Mouse (Mus musculus) hindbrain, embryonic 10.5 days (tissue): Measurements from ENCODE around the gene Rac2. TPM values are rescaled to one million over a fixed set of nuclear protein-coding genes. Genes with fewer than 3 reads are reported as not detected.
A peak's percentile ranks its signal among the peaks of the same experiment; 100 is the strongest.

ENCODE experiments used
- DNase-seq: peaks from one replicate; pipeline ENCODE4 v3.0.0-alpha.2; 2017; ENCODE audit warnings: low spot score
- H3K27ac ChIP-seq: fragments of 300-500 bp; sonication (generic); 2 replicates; pipeline ENCODE4 v1.5.1; 2016; ENCODE audit warnings: mild to moderate bottlenecking, moderate library complexity
- H3K27me3 ChIP-seq: fragments of 300-500 bp; sonication (generic); 2 replicates; pipeline ENCODE4 v1.6.1; 2016; ENCODE audit warnings: mild to moderate bottlenecking; ENCODE audit not compliant: poor library complexity, insufficient read depth, severe bottlenecking
- H3K36me3 ChIP-seq: fragments of 300-500 bp; sonication (generic); 2 replicates; pipeline ENCODE4 v1.6.1; 2016; ENCODE audit warnings: mild to moderate bottlenecking, moderate library complexity
- H3K4me1 ChIP-seq: fragments of 300-500 bp; sonication (generic); replicated peaks from 2 replicates; pipeline ENCODE4 v1.6.1; 2016; ENCODE audit warnings: mild to moderate bottlenecking
- H3K4me3 ChIP-seq: fragments of 300-500 bp; sonication (generic); 2 replicates; pipeline ENCODE4 v1.5.1; 2016; ENCODE audit warnings: mild to moderate bottlenecking, moderate library complexity
- H3K9me3 ChIP-seq: fragments of 300-500 bp; sonication (generic); 2 replicates; pipeline ENCODE4 v1.6.1; 2016; ENCODE audit warnings: mild to moderate bottlenecking, moderate library complexity
- WGBS: fragments of 180-500 bp; shearing (Covaris S2); methylation state at CpG from one replicate; pipeline ENCODE4 v1.1.7; 2016; 5-methylcytosine and 5-hydroxymethylcytosine counted together
- polyA plus RNA-seq: library from polyadenylated mRNA; unstranded; fragments of >200 nt; fragmentation: Nextera tagmentation; extraction: Ambion mirVana; gene quantifications from 2 replicates; pipeline ENCODE4 v1.2.1, GENCODE M21; 2016

Gene Rac2
- polyA plus RNA-seq, 1 experiment from 2014 or later = 8.1 TPM

GRCm38 (mm10) chr15:78541606-78542005 is 31.0 kb downstream of the Rac2 start:
- Histone ChIP-seq H3K27ac (no peak overlapping the region), H3K4me1 (peaks cover 18% of the 10 kb centered on the region), H3K4me3 (no peak overlapping the region), H3K27me3 (peaks cover 61% of the 10 kb centered on the region), H3K36me3 (no peaks in the 10 kb centered on the region), H3K9me3 (no peaks in the 10 kb centered on the region)
- WGBS = 76% methylated on average over 3 of the region's 3 CpGs
- no peak for DNase-seq

GRCm38 (mm10) chr15:78541036-78541435 is 31.5 kb downstream of the Rac2 start:
- Histone ChIP-seq H3K27ac (no peak overlapping the region), H3K4me1 (peaks cover 24% of the 10 kb centered on the region), H3K4me3 (no peak overlapping the region), H3K36me3 (no peaks in the 10 kb centered on the region), H3K27me3 (peaks cover 64% of the 10 kb centered on the region), H3K9me3 (no peaks in the 10 kb centered on the region)
- no peak for DNase-seq
- 87% methylated on average over 3 of the region's 3 CpGs for WGBS

GRCm38 (mm10) chr15:78535723-78536421 is 36.7 kb downstream of the Rac2 start:
- Histone ChIP-seq H3K4me1 (peaks cover 27% of the 10 kb centered on the region), H3K9me3 (no peaks in the 10 kb centered on the region), H3K27ac (no peak overlapping the region), H3K27me3 (peaks cover 38% of the 10 kb centered on the region), H3K4me3 (no peak overlapping the region), H3K36me3 (no peaks in the 10 kb centered on the region)
- 41% methylated on average over 10 of the region's 10 CpGs for WGBS
- DNase-seq = no peak

- DNase-seq = no peak
- WGBS = 82% methylated on average over 10 of the region's 10 CpGs
- H3K4me3 ChIP-seq = no peak overlapping the region
- H3K4me1 ChIP-seq = peaks cover 51% of the 10 kb centered on the region
- H3K36me3 ChIP-seq = no peaks in the 10 kb centered on the region
- no peak overlapping the region for H3K27ac ChIP-seq
- H3K9me3 ChIP-seq = no peaks in the 10 kb centered on the region
- peaks cover 26% of the 10 kb centered on the region for H3K27me3 ChIP-seq
Observed at GRCm38 (mm10) chr15:78533346-78533835, 39.2 kb downstream of the Rac2 start.

GRCm38 (mm10) chr15:78532566-78533345 is 39.8 kb downstream of the Rac2 start:
- 69% methylated on average over 10 of the region's 10 CpGs for WGBS
- no peaks in the 10 kb centered on the region for H3K9me3 ChIP-seq
- DNase-seq = no peak
- H3K27ac ChIP-seq = 0 out of 2 replicates have a peak overlapping the region, but pooled peaks have one; percentile 8
- no peaks in the 10 kb centered on the region for H3K36me3 ChIP-seq
- H3K4me1 ChIP-seq = peaks cover 53% of the 10 kb centered on the region
- H3K27me3 ChIP-seq = peaks cover 22% of the 10 kb centered on the region
- H3K4me3 ChIP-seq = no peak overlapping the region

- peak overlapping the region; percentile 49 for H3K4me3 ChIP-seq
- no peaks in the 10 kb centered on the region for H3K9me3 ChIP-seq
- peak overlapping the region; percentile 81 for H3K27ac ChIP-seq
- peaks cover 53% of the 10 kb centered on the region for H3K4me1 ChIP-seq
- WGBS = under 1% methylated on average over 25 of the region's 25 CpGs
- no peaks in the 10 kb centered on the region for H3K36me3 ChIP-seq
- DNase-seq = peak; percentile 97
- peaks cover 22% of the 10 kb centered on the region for H3K27me3 ChIP-seq
Observed at GRCm38 (mm10) chr15:78531901-78532469, 40.6 kb downstream of the Rac2 start.

- no peaks in the 10 kb centered on the region for H3K9me3 ChIP-seq
- WGBS = 76% methylated on average over 4 of the region's 4 CpGs
- DNase-seq = no peak
- H3K27ac ChIP-seq = peak overlapping the region; percentile 81
- H3K4me3 ChIP-seq = peak overlapping the region; percentile 49
- H3K27me3 ChIP-seq = peaks cover 19% of the 10 kb centered on the region
- H3K36me3 ChIP-seq = no peaks in the 10 kb centered on the region
- peaks cover 49% of the 10 kb centered on the region for H3K4me1 ChIP-seq
Observed at GRCm38 (mm10) chr15:78531451-78531720, 41.2 kb downstream of the Rac2 start.

- no peaks in the 10 kb centered on the region for H3K36me3 ChIP-seq
- no peaks in the 10 kb centered on the region for H3K9me3 ChIP-seq
- H3K27me3 ChIP-seq = peaks cover 19% of the 10 kb centered on the region
- H3K4me3 ChIP-seq = peak within 1 kb of the TSS; percentile 49
- peaks cover 44% of the 10 kb centered on the region for H3K4me1 ChIP-seq
- DNase-seq = no peak
- H3K27ac ChIP-seq = peak within 1 kb of the TSS; percentile 81
- WGBS = 70% methylated on average over 17 of the region's 17 CpGs
Observed at GRCm38 (mm10) chr15:78530671-78531450, 41.7 kb downstream of the Rac2 start, which contains the start of gene C1qtnf6. Gene C1qtnf6 (minus strand): TSS chr15:78531416.

- WGBS = 70% methylated on average over 3 of the region's 3 CpGs
- Histone ChIP-seq H3K36me3 (no peaks in the 10 kb centered on the region), H3K9me3 (no peaks in the 10 kb centered on the region), H3K27ac (peak overlapping the region; percentile 84; the same call in 1 of the 2 replicates), H3K4me1 (peaks cover 38% of the 10 kb centered on the region), H3K4me3 (peak overlapping the region; percentile 48; the same call in 1 of the 2 replicates), H3K27me3 (peaks cover 19% of the 10 kb centered on the region)
- no peak for DNase-seq
Observed at GRCm38 (mm10) chr15:78530141-78530540, 42.4 kb downstream of the Rac2 start.

GRCm38 (mm10) chr15:78529428-78529990 is 43.1 kb downstream of the Rac2 start:
- H3K27ac ChIP-seq = peak overlapping the region; percentile 84
- peak; percentile 73 for DNase-seq
- WGBS = 1% methylated on average over 15 of the region's 15 CpGs
- H3K9me3 ChIP-seq = no peaks in the 10 kb centered on the region
- no peaks in the 10 kb centered on the region for H3K36me3 ChIP-seq
- peak overlapping the region; percentile 48 for H3K4me3 ChIP-seq
- peaks cover 45% of the 10 kb centered on the region for H3K4me1 ChIP-seq
- H3K27me3 ChIP-seq = peaks cover 19% of the 10 kb centered on the region

- H3K27me3 ChIP-seq = peaks cover 19% of the 10 kb centered on the region
- H3K4me3 ChIP-seq = peak overlapping the region; percentile 48
- H3K9me3 ChIP-seq = no peaks in the 10 kb centered on the region
- H3K4me1 ChIP-seq = peaks cover 51% of the 10 kb centered on the region
- 54% methylated on average over 11 of the region's 11 CpGs for WGBS
- no peak for DNase-seq
- peak overlapping the region; percentile 84 for H3K27ac ChIP-seq
- no peaks in the 10 kb centered on the region for H3K36me3 ChIP-seq
Observed at GRCm38 (mm10) chr15:78528726-78529411, 43.7 kb downstream of the Rac2 start.

- Histone ChIP-seq H3K4me1 (peaks cover 59% of the 10 kb centered on the region), H3K4me3 (no peak overlapping the region), H3K27ac (no peak overlapping the region), H3K9me3 (no peaks in the 10 kb centered on the region), H3K36me3 (no peaks in the 10 kb centered on the region), H3K27me3 (peaks cover 19% of the 10 kb centered on the region)
- WGBS = 90% methylated on average over 7 of the region's 7 CpGs
- no peak for DNase-seq
Observed at GRCm38 (mm10) chr15:78527973-78528372, 44.6 kb downstream of the Rac2 start.
